Mouse (Mus musculus) midbrain, embryonic 15.5 days (tissue): ENCODE results near the gene Rps26. TPM values are rescaled to one million over a fixed set of nuclear protein-coding genes. Genes with fewer than 3 reads are reported as not detected.
"Not testable (repeated sequence)": the region's sequence is repeated elsewhere in the genome, so short reads cannot be mapped to it uniquely, and the experiment has no call there.

ENCODE experiments used
- ATAC-seq: fragments of 200-750 bp; cut with Nextera tagmentation; replicated peaks from 2 replicates; pipeline ENCODE4 v1.8.0; 2017; ENCODE audit warnings: moderate TSS enrichment
- H3K27ac ChIP-seq: fragments of 300-500 bp; sonication (generic); 2 replicates; pipeline ENCODE4 v1.5.1; 2015; ENCODE audit warnings: mild to moderate bottlenecking, inconsistent platforms
- H3K27me3 ChIP-seq: fragments of 300-500 bp; sonication (generic); replicated peaks from 2 replicates; pipeline ENCODE4 v1.6.1; 2015; ENCODE audit warnings: inconsistent platforms
- H3K36me3 ChIP-seq: fragments of 300-500 bp; sonication (generic); replicated peaks from 2 replicates; pipeline ENCODE4 v1.6.1; 2015; ENCODE audit warnings: inconsistent platforms
- H3K4me1 ChIP-seq: fragments of 300-500 bp; sonication (generic); 2 replicates; pipeline ENCODE4 v1.6.1; 2015; ENCODE audit warnings: inconsistent platforms
- H3K4me2 ChIP-seq: fragments of 300-500 bp; sonication (generic); 2 replicates; pipeline ENCODE4 v1.6.1; 2015; ENCODE audit warnings: inconsistent platforms, mild to moderate bottlenecking, moderate library complexity
- H3K4me3 ChIP-seq: fragments of 300-500 bp; sonication (generic); 2 replicates; pipeline ENCODE4 v1.5.1; 2015; ENCODE audit warnings: mild to moderate bottlenecking, inconsistent platforms
- H3K9ac ChIP-seq: fragments of 300-500 bp; sonication (generic); 2 replicates; pipeline ENCODE4 v1.6.1; 2015; ENCODE audit warnings: mild to moderate bottlenecking, inconsistent platforms
- H3K9me3 ChIP-seq: fragments of 300-500 bp; sonication (generic); 2 replicates; pipeline ENCODE4 v1.6.1; 2016; ENCODE audit warnings: inconsistent platforms
- WGBS: fragments of 180-500 bp; shearing (Covaris S2); methylation state at CpG from one replicate; pipeline ENCODE4 v1.1.7; 2015; ENCODE audit warnings: mixed read lengths; 5-methylcytosine and 5-hydroxymethylcytosine counted together
- polyA plus RNA-seq: library from polyadenylated mRNA; unstranded; fragments of >200 nt; fragmentation: Nextera tagmentation; extraction: Ambion mirVana; gene quantifications from 2 replicates; pipeline ENCODE4 v1.2.1, GENCODE M21; 2015

Rps26 gene
- polyA plus RNA-seq, 1 experiment from 2014 or later, result 332 TPM

- H3K27me3 ChIP-seq, result no peaks in the 10 kb centered on the region
- H3K4me1 ChIP-seq, result no peaks in the 10 kb centered on the region
- peaks cover 48% of the 10 kb centered on the region for H3K36me3 ChIP-seq
- 97% methylated on average over 13 of the region's 13 CpGs for WGBS
- no peak overlapping the region for H3K4me3 ChIP-seq
- no peak overlapping the region for H3K27ac ChIP-seq
- H3K4me2 ChIP-seq, result no peak overlapping the region
- ATAC-seq, result no peak
- no peak overlapping the region for H3K9ac ChIP-seq
- H3K9me3 ChIP-seq, result no peaks in the 10 kb centered on the region
These were observed 9.2 kb upstream of the Rps26 start for GRCm38 (mm10) chr10:128635697-128636096.

- H3K9ac ChIP-seq, result no peak overlapping the region
- WGBS, result 23% methylated on average over 6 of the region's 6 CpGs
- no peak for ATAC-seq
- peaks cover 32% of the 10 kb centered on the region for H3K36me3 ChIP-seq
- H3K27me3 ChIP-seq, result no peaks in the 10 kb centered on the region
- no peak overlapping the region for H3K4me3 ChIP-seq
- no peaks in the 10 kb centered on the region for H3K9me3 ChIP-seq
- H3K4me1 ChIP-seq, result no peaks in the 10 kb centered on the region
- no peak overlapping the region for H3K27ac ChIP-seq
- H3K4me2 ChIP-seq, result no peak overlapping the region
These were observed 5.0 kb upstream of the Rps26 start for GRCm38 (mm10) chr10:128631571-128631970.

- H3K27me3 ChIP-seq, H3K4me2 ChIP-seq, H3K9ac ChIP-seq, H3K4me3 ChIP-seq, ATAC-seq, H3K4me1 ChIP-seq, H3K9me3 ChIP-seq, H3K27ac ChIP-seq: not testable (repeated sequence)
- H3K36me3 ChIP-seq, result peaks cover 25% of the 10 kb centered on the region
- WGBS, result 89% methylated on average over 5 of the region's 5 CpGs
These were observed 3.8 kb upstream of the Rps26 start for GRCm38 (mm10) chr10:128630306-128630705.

GRCm38 (mm10) chr10:128629746-128630145, 3.2 kb upstream of the Rps26 start:
- Histone ChIP-seq H3K4me2 (no peak overlapping the region), H3K36me3 (peaks cover 23% of the 10 kb centered on the region), H3K9ac (no peak overlapping the region), H3K27ac (no peak overlapping the region), H3K9me3 (no peaks in the 10 kb centered on the region), H3K27me3 (no peaks in the 10 kb centered on the region), H3K4me1 (peaks cover 9% of the 10 kb centered on the region), H3K4me3 (no peak overlapping the region)
- no peak for ATAC-seq
- 68% methylated on average over 2 of the region's 2 CpGs for WGBS

- Histone ChIP-seq H3K4me3 (no peak overlapping the region), H3K27ac (peak overlapping the region; percentile 87; the same call in 1 of the 2 replicates), H3K36me3 (peaks cover 12% of the 10 kb centered on the region), H3K4me1 (peaks cover 9% of the 10 kb centered on the region), H3K4me2 (0 out of 2 replicates have a peak overlapping the region, but pooled peaks have one; percentile 48), H3K9me3 (no peaks in the 10 kb centered on the region), H3K27me3 (no peaks in the 10 kb centered on the region), H3K9ac (no peak overlapping the region)
- ATAC-seq, result no peak
- 91% methylated on average over 10 of the region's 10 CpGs for WGBS
These were observed 1.1 kb upstream of the Rps26 start for GRCm38 (mm10) chr10:128627398-128628317.

- 52% methylated on average over 7 of the region's 7 CpGs for WGBS
These were observed 1.2 kb downstream of the Rps26 start for GRCm38 (mm10) chr10:128625287-128625894.

GRCm38 (mm10) chr10:128623106-128623613, 3.4 kb downstream of the Rps26 start:
- H3K4me1 ChIP-seq, H3K4me2 ChIP-seq, ATAC-seq, H3K9me3 ChIP-seq, H3K27me3 ChIP-seq, H3K9ac ChIP-seq, H3K36me3 ChIP-seq, H3K27ac ChIP-seq, H3K4me3 ChIP-seq: not testable (repeated sequence)
- 87% methylated on average over 4 of the region's 4 CpGs for WGBS

More at GRCm38 (mm10) chr10:128625287-128625894, 1.2 kb downstream of the Rps26 start:
- no peaks in the 10 kb centered on the region for H3K9me3 ChIP-seq
- no peaks in the 10 kb centered on the region for H3K27me3 ChIP-seq
- ATAC-seq, result no peak
- H3K4me2 ChIP-seq, result peak overlapping the region; percentile 70
- H3K9ac ChIP-seq, result peak overlapping the region; percentile 78
- peaks cover 9% of the 10 kb centered on the region for H3K4me1 ChIP-seq
- peaks cover 10% of the 10 kb centered on the region; the same call in 1 of the 2 replicates for H3K36me3 ChIP-seq
- 0 out of 2 replicates have a peak overlapping the region, but pooled peaks have one; percentile 70 for H3K27ac ChIP-seq
- peak overlapping the region; percentile 70 for H3K4me3 ChIP-seq

- no peak for ATAC-seq
- WGBS, result 88% methylated on average over 4 of the region's 4 CpGs
- no peak overlapping the region for H3K27ac ChIP-seq
- no peak overlapping the region for H3K4me2 ChIP-seq
- H3K36me3 ChIP-seq, result peaks cover 10% of the 10 kb centered on the region; the same call in 1 of the 2 replicates
- H3K27me3 ChIP-seq, result no peaks in the 10 kb centered on the region
- no peaks in the 10 kb centered on the region for H3K9me3 ChIP-seq
- no peak overlapping the region for H3K9ac ChIP-seq
- no peak overlapping the region for H3K4me3 ChIP-seq
- peaks cover 9% of the 10 kb centered on the region for H3K4me1 ChIP-seq
These were observed 3.8 kb downstream of the Rps26 start for GRCm38 (mm10) chr10:128622702-128623101.

- Histone ChIP-seq H3K4me3 (no peak overlapping the region), H3K4me1 (peaks cover 9% of the 10 kb centered on the region), H3K9ac (no peak overlapping the region), H3K9me3 (no peaks in the 10 kb centered on the region), H3K27me3 (no peaks in the 10 kb centered on the region), H3K4me2 (no peak overlapping the region), H3K27ac (no peak overlapping the region), H3K36me3 (peaks cover 10% of the 10 kb centered on the region; the same call in 1 of the 2 replicates)
- ATAC-seq, result no peak
- WGBS, result 83% methylated on average over 3 of the region's 3 CpGs
These were observed 4.5 kb downstream of the Rps26 start for GRCm38 (mm10) chr10:128621986-128622520.

GRCm38 (mm10) chr10:128620241-128620640, 6.3 kb downstream of the Rps26 start:
- Histone ChIP-seq H3K4me1 (peaks cover 5% of the 10 kb centered on the region), H3K27me3 (no peaks in the 10 kb centered on the region), H3K9ac (no peak overlapping the region), H3K4me2 (no peak overlapping the region), H3K9me3 (no peaks in the 10 kb centered on the region), H3K36me3 (peaks cover 10% of the 10 kb centered on the region; the same call in 1 of the 2 replicates), H3K27ac (no peak overlapping the region), H3K4me3 (no peak overlapping the region)
- no peak for ATAC-seq

GRCm38 (mm10) chr10:128619148-128619547, 7.4 kb downstream of the Rps26 start:
- not testable (repeated sequence) for H3K27ac ChIP-seq, H3K4me2 ChIP-seq, H3K9ac ChIP-seq, ATAC-seq, H3K4me3 ChIP-seq, H3K9me3 ChIP-seq, H3K4me1 ChIP-seq, H3K27me3 ChIP-seq, H3K36me3 ChIP-seq
- WGBS, result 92% methylated on average over 5 of the region's 5 CpGs

GRCm38 (mm10) chr10:128618570-128618969, 8.0 kb downstream of the Rps26 start:
- Histone ChIP-seq H3K4me2 (no peak overlapping the region), H3K36me3 (peaks cover under 1% of the 10 kb centered on the region; the same call in 1 of the 2 replicates), H3K27ac (no peak overlapping the region), H3K4me1 (no peaks in the 10 kb centered on the region), H3K27me3 (no peaks in the 10 kb centered on the region), H3K9ac (no peak overlapping the region), H3K4me3 (no peak overlapping the region), H3K9me3 (no peaks in the 10 kb centered on the region)
- WGBS, result 89% methylated on average over 1 of the region's 1 CpGs
- ATAC-seq, result no peak
